Mouse (Mus musculus) kidney, adult 2 months (tissue): ENCODE results near the gene Alox8.

Experiments
- CTCF ChIP-seq: fragments of 200-500 bp; conservative IDR thresholded peaks from 2 replicates; pipeline ENCODE4 v1.5.1; 2011; ENCODE audit warnings: low read depth, mild to moderate bottlenecking, control low read depth, low read length, moderate library complexity, mixed read lengths; ENCODE audit not compliant: insufficient read depth, insufficient read length
- POLR2A ChIP-seq: fragments of 200-500 bp; IDR thresholded peaks from one replicate; pipeline ENCODE4 v1.6.1; 2011; ENCODE audit warnings: low read depth, low read length, control low read depth

GRCm38 (mm10) chr11:69179512-69179911, 18.1 kb downstream of the Alox8 start:
- TF ChIP-seq POLR2A: no peak
- no peak for TF ChIP-seq CTCF
